Mouse (Mus musculus) cerebellum, adult (tissue): ENCODE results near the gene Ak2.

Experiments
- ATAC-seq: cut with Nextera tagmentation; 2 replicates; pipeline ENCODE4 v1.9.2; 2017; ENCODE audit warnings: mild to moderate bottlenecking, moderate library complexity, mixed read lengths; ENCODE audit not compliant: insufficient number of reproducible peaks, low FRiP score, low TSS enrichment

Ak2 gene

DNA sequence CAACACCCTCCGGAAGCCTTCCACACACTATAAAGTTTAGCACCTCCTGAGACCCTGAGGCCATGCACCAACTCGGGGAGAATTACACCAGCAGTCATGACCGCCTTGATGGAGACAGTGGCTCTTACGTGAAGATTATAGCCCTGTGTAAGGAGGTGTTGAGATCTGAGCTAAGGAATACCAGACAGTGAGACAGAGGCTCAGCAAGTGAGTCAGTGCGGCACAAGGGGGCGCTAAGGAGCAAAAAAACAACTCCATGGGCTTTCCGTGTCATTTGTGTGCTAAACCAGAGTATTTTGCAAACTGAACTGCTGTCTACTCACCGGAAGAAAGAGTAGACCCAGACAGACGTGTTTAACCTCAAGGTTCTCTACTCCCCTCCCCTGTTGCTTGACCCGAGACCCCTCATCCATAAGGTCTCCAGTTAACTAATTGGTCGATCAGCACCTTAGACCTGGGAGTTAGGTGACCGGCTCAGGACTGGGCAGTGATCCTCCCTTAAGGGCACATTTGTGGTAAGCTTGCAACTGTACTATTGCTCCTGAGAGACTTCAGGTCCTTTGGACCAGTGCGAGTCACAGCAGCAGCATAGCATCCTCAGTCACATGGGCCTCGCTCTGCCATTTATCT is 20.6 kb upstream of the Ak2 start:
- peak; percentile 49; the same call in 1 of the 2 replicates for ATAC-seq

- ATAC-seq = no peak
Measured at GRCm38 (mm10) chr4:128974677-128975076, 17.1 kb upstream of the Ak2 start.

- no peak for ATAC-seq
Measured at GRCm38 (mm10) chr4:128976577-128976976, 15.2 kb upstream of the Ak2 start.

DNA sequence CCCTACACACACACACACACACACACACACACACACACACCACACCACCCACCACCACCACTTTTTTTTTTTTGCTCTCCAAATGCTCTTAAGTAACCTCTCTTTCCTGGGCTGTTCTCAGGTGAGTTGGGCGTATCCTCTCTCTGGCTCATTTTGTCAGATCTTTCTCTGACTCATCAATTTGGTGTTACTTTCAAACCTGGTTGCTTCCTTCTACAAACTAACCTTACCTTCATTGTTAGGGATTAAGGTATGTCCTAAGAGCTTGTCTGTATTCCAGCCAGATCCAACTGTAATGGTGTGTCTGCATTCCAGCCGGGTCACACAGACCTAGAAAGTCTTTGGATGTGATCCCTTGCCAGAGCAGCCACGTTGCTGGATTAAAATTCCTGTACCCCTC is 14.5 kb upstream of the Ak2 start:
- no peak for ATAC-seq

DNA sequence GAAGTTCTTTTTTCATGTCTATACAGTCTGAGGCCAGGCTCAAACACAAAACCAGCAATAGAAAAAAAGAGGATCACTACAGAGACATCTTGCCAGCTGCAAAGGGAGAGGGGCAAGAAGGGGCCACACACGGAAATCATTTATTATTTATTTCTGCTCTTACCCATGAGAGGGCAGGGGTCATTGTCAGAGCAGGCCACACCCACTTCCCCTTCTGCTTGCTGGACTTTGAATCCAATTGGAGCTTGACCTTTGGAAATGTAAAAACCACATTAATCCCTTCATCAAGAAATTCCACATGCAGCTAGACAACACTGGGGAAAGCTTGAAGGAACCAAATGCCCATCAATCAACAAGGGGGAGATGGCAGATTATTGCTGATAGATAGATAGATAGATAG is 13.1 kb upstream of the Ak2 start:
- ATAC-seq = no peak

DNA sequence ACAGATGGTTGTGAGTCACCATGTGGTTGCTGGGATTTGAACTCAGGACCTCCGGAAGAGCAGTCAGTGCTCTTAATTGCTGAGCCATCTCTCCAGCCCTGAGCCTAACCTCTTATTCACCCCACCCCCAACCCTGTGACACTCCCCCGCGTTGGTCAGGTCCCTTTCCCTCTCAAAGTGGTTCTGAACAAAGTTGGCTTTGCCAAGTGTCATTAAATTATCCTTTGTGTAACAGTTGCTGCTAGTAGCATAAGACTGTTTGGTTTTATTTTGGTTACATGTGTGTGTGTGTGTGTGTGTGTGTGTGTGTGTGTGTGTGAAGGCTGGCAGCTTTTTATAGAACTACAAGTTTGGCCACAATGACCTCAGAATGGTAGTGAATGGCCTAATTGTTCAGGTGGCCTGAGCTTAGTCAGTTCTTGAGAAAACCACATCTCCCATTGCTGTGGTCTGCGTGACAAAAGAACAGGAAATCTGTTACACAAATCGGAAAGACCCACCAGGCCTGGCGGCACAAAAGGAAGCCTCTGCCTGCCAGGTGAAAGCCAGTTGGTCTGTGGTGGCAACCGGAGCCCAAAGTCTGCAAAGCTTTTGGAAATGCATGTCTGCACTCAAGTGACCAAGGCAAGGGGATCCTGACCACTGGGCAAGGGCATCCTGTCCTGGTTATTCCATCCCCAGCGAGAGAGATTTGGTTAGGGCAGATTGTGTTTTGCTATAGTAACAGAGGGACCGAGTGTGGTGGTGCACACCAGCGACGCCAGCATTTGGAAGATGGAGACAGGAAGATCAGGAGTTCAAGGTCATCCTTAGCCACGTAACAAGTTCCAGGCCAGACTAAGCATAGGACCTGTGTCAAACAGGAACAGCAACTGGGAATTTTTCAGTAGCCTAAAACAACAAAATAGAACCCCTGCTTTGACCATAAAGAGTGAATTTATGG is 10.6 kb upstream of the Ak2 start:
- no peak for ATAC-seq

DNA sequence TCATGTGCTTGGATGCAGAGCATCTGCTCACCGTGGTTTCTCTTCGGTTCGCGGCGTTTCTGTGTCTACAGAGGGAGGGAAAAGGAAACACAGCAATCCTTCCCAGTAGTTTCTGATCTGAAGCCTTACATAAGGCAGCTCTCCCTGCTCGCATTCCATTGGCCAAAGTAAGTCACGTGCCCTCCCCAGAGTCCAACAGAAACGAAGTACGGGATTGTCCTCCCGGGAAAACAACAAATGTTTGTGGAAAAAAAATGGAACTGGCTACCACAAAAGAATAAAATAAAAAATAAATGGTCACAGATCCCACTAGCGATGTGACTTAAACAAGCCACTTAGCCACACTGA is 10.0 kb upstream of the Ak2 start:
- ATAC-seq = no peak

GRCm38 (mm10) chr4:128983151-128983550 is 8.6 kb upstream of the Ak2 start:
- ATAC-seq = no peak

- no peak for ATAC-seq
Measured at GRCm38 (mm10) chr4:128983656-128984055, 8.1 kb upstream of the Ak2 start.

DNA sequence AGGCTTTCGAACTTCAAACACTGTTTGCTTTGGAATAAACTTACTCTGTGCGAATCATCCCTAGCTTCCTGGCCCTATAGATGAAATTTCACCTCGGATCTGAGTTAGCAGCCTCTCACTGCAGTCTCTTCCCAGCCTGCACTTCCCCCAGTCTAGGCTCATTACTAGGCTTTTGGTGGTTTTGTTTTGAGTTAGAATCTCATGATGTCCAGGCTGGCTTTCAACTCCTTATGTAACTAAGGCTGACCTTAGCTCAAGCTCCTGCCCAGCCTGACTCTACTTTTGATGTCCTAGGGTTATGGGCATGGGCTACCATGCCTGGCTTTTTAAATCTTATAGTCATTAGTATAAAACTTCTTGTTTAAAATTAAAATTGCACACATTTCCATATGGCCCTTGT is 7.2 kb upstream of the Ak2 start:
- no peak for ATAC-seq

DNA sequence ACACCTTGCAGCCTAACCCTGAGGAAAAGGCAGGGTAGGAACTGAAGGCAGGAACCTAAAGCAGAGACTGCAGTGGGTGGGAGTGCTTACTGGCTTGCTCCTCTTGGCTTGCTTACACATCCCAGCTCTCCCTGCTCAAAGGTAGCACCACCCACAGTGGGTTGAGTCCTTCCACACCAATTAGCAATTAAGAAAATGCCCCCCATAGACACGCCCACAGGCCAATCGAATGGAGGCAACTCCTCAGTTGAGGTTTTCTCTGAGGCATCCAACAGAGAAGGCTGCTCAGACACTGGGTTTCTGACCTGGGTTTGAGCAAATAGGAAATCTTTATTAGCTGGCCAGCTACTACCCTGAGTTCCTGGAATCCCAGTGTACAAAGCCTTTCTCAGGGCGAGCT is 2.8 kb upstream of the Ak2 start:
- no peak for ATAC-seq

DNA sequence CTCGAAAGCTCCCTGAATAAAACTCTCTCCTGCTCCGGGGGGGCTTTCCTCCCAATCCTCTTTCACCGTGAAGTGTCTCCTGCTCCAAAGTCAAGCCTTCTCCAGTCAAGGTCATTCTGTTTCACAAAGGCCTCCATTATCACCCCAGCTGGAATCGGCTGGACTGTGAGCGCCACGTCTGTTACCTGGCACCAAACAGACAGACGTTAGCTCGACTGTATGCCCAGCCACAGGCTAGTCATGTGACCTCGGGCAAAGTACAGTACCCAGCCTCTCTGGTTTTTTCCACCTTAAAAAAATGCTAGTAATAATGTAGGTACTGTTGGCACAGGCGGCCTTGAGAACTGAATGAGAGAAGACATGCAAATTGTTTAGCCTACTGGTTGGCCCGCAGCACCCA is 2.1 kb upstream of the Ak2 start:
- ATAC-seq = no peak

GRCm38 (mm10) chr4:128992176-128992575 is 418 bp downstream of the Ak2 start:
- ATAC-seq = no peak

DNA sequence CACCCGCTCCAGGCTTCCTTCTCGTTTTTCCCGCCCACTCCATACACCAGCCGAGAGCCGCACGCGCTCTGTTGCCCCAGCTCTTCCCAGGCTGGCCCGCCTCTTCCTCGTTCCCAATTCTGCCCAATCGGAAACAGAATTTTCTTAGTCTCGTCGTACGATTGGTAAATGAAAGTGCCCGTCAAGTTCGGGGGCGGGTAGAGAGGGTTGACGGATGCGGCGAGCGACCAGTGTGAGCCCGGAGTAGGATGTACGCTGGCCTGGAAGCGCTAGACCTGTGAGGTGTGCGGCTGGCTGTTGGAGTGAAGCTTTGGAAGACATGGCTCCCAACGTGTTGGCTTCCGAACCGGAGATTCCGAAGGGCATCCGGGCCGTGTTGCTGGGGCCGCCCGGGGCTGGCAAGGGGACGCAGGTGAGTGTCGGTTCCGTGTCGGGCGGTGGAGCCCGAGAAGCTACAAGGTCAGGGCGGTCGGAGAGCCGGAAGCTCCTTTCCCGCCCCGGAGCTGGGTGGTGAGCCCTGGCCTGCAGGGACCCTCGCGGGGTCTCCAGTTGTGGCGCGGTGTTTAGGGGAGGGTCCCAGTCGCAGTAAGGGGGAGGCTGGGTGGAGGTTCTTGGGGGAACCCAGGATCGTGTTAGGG is 1.4 kb downstream of the Ak2 start:
- ATAC-seq = peak; percentile 100

DNA sequence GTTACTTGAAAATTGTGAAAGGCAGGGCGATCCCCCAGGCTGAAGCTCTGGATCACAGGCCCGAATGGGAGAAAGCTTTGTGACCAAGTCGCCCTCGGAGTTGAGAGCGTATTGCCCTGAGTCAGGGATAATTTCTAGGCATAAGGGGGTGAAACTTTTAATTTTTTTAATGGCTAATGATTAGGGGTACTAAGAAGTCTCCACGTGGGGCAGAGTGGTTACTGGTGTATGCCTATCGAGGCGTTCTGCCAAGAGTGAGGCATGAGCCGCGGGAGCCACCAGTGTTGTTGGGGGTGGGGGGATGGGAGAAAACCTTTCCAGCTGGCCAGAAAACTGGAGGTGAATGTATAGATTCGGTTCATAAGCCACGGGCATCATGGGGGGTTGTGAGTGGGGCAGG is 1.9 kb downstream of the Ak2 start:
- no peak for ATAC-seq

- no peak for ATAC-seq
Measured at GRCm38 (mm10) chr4:128995238-128995637, 3.5 kb downstream of the Ak2 start.

DNA sequence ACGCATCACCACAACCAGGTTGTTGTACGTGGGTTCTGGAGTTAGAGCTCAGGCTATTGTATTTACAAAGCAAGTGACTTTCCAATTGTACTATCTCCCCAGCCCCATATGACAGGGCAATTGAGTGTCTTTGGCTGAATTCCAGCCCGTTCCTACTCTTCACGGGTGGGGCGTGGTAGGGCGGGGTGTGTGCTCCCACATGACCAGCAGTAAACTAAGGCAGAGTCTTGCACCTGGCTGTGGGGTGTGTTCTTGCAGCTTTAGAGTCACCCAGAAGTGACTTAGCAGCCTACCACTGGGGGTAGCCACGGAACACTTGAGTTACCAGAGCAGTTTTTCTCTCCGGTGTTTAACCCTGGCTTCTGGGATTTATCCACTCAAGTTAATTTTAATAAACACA is 5.5 kb downstream of the Ak2 start:
- no peak for ATAC-seq

GRCm38 (mm10) chr4:128998401-128998800 is 6.6 kb downstream of the Ak2 start:
- ATAC-seq = no peak

DNA sequence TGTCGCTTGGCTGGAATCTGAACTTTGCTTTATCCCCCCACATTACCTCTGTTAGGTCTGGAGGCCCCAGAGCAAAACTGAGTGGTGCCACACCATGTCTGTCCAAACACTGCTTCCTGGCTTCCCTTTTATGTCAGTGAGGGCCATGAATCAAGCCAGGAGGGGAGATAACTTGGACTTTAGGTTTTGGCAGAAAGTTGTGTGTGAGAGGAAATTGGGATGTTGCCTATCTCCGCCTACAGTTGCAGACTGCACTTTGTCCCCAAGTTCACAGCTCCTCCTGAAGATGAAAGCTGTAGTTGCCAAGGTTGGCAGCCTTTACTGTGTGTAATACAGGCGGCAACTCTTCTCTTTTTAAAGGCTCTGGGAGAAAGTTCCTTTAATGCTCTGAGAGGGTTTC is 9.0 kb downstream of the Ak2 start:
- no peak for ATAC-seq

DNA sequence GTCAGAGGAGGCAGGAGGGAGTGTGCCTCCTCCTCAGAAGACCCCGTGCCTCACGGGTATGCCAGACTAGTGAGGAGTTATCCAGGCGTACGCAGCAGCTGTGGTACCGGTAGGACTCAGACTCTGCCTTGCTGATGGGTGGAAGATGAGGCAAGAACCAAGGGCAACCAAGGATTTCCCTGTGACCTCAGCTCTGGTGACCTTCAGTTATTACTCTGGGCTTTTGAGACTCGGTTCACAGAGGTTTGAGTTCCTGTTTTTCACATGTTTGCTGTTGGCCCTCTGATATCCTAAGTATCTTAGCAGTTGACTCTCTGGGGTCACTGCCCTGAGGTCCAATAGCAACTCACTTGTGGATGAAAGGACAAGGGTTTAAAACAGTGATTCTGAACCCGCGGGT is 12.0 kb downstream of the Ak2 start:
- ATAC-seq = no peak

DNA sequence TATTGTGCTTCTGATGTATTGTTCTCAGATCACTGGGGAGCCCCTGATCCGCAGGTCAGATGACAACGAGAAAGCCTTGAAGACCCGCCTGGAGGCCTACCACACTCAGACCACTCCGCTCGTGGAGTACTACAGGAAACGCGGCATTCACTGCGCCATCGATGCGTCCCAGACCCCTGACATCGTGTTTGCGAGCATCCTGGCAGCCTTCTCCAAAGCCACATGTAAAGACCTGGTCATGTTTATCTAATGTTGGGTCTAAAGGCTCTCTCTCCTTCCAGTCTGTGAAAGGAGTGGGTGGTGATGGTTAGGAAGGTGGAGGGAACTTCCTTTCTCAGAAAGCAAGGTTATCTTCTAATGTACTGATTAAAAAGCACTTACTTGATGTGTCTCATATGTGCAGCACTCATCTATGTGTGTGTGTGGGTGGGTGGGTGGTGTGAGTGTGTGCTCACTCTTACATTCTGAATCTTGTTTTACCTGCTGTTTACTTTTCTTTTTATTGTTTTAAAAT is 16.3 kb downstream of the Ak2 start:
- ATAC-seq = no peak
